Mouse (Mus musculus) cerebellum, adult 8-10 months (tissue): Measurements from ENCODE around the gene Qrfp.
A peak's percentile ranks its signal among the peaks of the same experiment; 100 is the strongest.

Source experiments
- DNase-seq: peaks from one replicate; pipeline ENCODE4 v3.0.0; 2022

Qrfp gene

DNA sequence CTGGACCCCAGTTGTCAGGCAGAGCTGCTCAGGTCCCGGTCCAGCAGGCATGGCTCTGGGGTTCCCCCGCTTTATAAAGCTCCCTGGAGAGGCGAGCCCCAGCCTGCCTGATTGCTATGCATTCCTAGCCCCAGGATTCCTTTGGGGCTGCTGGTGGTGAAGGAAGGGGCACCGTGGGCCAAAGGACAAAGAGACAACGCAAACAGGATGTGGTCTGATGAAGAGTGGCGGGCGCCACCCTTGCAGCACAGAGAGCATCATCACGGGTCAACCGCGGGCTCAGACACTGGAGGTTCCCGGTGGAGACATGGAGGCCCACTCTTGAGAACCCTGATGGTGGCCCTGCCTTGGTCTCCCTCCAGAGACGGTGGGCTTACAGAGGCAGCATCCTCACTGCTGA is at the start of gene Qrfp:
Qrfp (minus strand) TSS at position 137 of the 400 bp plus-strand sequence.
- no peak for DNase-seq

DNA sequence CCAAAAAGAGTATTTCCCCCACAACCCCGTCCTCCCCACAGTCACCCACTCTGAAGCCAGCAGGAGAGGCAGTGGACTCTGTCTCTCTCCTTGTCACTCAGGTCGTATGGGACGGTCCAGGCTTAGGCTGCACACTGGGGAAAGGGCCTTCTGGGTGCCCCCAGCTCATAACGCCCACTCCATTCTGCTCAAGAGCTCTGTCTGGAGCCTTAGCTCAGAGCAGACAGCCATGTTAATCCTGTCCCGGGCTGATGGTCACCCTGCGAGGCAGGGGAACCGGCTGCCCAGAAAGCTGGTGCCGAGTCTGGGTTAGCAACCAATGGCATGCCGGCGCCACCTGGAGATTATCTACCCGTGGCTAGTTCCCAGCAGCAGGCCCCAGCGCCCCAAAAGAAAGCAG is 48.1 kb upstream of the Qrfp start:
- no peak for DNase-seq

DNA sequence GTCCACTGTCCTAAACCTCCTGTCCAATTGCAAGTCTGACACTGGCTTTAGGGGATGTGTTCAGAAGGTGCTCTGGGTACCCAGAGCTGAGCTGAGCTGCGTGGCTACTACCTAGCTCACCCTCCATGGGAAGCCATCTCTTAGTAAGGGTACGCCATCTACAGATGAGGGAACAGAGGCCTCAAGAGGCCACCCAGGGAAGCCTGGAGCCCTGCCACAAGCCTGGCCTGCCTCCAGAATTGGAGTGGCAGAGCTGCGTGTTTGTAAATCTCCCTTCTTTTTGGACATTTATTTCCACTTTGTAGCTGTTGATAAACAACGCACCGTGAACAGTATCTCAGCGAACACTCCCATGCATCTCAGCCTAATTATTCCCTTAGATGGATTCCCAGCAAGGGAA is 46.8 kb upstream of the Qrfp start:
- DNase-seq: no peak

DNA sequence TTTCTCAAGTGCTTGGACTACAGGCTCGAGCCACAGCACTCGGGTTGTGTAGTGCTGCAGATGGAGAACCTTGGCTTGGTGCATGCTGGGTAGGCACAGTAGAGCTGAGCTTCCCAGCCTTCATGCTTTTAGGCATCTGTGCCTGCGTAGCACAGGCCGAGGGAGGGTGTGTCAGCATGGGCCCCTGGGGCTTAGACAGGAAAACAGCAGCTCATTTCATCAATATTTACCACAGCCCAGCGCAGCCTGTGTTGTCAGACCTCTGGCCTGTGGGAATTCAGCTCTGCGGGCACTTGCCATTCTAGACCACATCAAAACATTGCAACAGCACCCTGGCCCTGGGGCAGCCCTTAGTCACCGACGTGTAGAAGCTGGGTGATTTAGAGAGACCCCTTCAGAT is 45.6 kb upstream of the Qrfp start:
- DNase-seq: no peak

DNA sequence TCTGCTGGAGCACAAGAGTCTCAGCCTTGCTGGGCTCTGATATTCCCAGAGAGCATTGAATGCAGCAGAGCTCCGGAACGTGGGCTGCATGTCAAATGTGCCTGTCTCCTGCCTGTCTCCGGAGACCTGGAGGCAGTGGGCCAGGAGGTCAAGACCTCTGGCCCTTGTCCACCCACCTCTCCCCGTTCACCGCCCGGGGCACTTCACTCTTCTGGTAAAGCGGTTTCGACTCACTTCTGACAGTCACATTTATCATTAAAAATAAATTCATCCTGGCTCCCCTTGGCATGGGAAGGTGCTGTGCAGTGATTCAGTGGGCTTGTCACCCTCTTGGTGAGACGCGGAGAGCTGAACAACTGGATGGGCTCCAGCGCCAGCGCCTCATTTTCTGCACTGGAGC is 39.8 kb upstream of the Qrfp start:
- DNase-seq: no peak

DNA sequence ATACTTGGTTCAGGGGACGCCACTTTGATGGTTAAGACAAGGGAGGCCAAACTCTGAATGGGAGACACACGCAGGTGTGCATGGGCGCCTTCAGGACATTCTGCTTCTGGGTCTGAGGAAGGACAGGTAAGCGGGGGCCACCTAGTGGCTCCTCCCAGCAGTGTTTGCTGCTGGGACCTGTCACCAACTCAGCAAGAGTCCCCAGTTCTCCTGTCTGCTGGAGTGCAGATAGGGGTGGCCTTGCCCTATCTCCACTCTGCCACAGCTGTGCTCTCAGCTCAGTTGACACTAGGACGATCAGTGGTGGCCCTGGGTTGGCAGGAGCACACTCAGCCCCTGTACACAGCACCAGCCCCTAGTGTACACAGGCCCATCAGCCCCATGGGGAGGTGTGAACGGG is 37.5 kb upstream of the Qrfp start:
- peak; percentile 52 for DNase-seq

DNA sequence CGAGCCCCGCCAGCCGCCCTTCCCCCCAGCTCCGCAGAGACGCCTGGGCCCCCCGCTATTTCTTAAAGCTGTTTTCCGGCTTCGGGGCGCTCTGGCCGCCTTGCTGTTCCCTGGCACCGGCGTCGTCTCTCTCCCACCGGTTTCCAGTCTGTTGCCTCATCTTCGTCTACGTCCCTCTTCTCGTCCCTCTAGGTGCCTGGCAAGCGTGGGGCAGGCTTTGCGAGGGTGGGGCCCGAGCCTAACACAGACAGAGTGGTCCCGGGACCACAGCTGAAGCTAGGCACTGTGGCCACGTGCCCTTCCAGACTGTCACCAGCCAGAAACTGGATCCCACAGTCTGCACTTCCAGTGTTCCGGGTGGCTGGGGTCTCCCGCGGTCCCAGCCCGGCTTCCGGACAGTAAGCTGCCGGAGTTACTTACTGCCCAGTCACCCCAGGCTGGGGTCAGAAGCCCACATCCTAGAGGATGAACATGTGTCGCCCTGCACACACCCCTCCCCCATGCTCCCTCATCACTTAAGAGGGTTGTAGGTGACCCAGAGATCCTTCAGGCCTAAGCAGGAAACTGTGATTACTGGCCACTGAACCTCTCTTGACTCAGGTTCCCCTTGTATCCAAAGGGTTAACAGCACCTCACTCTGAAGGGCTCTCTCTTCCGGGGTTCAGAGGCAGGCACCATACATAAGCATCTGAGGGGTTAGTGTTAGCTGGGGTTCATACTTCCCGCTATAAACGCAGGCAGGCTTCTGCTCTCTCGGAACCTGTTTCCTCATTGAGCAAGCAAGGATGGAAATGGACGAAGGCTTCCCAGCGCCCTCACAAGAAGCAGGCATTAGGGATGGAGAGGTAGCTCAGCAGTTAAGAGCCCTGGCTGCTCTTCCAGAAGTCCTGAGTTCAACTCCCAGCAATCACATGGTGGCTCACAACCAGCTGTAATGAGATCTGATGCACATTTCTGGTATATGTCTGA is 36.6 kb upstream of the Qrfp start:
- DNase-seq: no peak

DNA sequence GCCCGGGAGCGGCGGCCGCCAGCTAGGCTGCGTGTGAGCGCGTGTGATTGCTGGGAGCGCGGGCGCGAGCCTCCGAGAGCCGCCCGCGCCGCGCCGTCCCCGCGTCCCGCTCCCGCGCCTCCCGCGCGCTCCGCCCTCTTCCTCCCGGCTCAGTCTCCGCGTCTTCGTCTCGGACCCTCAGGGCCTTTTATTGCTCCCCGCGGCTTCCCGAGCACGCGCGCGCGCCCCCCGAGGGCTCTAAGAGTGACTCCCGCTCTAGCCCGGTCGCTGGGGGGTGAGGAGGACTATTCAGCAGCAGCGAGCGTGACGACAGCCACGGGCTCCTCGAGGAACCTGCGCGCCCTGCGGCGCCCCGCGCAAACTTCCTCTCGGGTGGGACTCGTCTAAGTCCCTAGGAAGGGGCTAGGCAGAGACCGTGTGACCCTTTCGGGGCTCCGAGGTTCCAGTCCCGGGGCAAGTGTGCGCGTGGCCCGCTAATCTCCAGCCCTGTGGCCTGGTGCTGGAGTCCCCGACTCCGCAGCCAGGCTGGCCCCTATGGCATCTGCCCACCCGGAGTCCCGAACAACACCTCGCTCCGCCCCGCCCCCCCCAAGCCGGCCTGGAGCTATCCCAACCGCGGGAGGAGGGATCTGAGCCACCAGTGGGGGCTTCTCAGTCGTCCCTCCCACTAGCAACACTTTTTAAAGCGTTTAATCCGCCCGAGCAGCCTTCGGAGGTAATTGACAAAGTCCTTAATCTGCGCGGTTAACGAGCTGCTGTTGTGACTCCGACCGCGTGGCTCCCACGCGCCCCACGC is 35.7 kb upstream of the Qrfp start, which contains the start of gene Fibcd1:
Fibcd1 (minus strand) TSS at position 110 of the 796 bp plus-strand sequence.
- DNase-seq: peak; percentile 19

DNA sequence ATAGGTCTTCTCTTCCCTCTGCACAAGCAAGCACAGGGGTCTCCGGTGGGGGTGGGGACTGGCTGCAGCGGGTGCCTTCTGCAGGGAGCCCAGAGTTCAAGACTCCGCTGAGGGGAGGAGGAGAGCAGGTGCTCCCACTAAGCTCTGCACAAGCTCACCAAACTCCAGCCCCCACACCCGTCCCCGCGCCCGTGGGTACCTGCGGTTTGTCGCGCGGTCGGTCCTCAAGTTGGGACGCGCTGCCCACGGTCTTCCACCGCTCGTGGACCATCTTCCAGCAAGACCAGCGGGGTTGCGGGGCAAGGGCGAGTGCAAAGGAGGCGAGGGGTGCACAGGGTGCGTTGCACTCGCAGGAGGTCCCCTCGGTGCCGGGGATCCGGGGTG is 35.1 kb upstream of the Qrfp start:
- DNase-seq: no peak

DNA sequence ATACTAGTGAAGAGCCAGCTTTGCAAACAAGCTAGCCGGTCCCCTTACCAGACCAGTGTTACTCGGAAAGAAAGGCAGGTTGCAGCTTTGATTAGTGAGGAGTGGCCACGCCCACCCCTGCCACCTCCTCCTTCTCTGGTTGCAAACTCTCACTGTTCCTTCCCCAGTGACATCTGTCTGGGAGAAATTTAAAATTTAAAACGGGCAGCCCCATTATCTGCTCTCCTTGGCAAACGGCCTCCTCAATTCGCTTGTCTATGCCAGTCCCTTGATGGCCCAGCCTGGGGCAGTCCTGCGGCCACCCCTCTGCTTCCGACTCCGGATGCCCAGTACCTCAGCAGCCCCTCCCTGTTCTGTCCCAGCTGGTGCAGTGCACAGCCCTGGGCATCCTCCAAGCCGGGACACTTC is 34.4 kb upstream of the Qrfp start:
- no peak for DNase-seq

DNA sequence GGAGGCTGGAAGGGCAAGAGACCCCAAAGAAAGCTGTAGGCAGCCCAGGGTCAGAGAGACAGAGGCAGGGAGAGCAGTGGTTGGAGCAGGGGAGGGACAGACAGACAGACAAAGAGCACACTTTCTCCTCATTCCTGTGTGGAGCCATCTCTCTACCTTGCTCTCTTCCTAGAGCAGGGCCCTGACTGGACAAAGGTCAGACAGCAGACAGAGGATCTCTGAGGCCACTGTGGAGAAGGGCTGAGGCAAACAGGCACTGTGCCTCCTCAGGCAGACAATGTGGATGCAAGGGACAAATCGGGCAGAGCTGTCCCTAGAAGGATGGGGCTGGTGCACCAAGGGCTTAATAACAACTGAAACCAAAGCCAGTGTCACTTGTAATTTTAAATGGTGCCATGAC is 28.5 kb upstream of the Qrfp start:
- no peak for DNase-seq

DNA sequence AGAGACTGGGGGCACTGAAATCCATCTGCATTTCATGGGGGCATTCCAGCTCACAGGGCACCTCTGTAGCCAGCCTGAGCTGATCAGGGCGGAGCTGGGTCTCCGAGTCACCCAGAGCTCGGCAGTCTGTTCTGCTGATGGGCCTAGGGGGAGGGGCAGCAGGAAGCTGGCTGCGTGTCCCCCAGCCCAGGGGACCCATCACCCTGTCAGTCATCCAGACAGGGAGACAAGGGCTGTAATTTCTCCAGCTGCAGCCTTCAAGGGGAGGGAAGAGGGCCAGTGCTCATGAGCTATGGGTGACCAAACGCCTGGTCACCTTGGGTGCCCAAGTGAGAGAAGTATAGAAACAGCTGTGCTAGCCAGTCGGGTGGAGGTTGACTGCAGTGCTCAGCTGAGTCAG is 26.6 kb upstream of the Qrfp start:
- DNase-seq: no peak

DNA sequence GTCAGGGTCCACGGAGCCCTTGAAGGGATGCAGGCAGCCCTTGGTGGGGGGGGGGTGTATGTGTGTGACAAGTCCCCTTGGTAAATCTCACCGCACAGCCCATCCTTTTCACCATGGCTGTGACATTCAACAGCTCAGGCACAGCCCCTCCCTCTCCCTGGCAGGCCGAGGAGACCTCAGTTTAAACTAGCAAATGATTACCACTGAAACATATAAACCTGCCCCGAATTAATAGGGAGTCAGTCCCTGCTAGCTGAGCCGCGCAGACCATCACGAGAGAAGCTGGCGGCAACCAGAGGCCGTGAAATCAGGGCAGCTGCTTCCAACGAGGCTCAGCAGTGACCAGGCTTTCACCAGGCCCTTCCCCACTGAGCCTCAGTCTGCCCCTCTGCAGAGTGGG is 25.7 kb upstream of the Qrfp start:
- no peak for DNase-seq

DNA sequence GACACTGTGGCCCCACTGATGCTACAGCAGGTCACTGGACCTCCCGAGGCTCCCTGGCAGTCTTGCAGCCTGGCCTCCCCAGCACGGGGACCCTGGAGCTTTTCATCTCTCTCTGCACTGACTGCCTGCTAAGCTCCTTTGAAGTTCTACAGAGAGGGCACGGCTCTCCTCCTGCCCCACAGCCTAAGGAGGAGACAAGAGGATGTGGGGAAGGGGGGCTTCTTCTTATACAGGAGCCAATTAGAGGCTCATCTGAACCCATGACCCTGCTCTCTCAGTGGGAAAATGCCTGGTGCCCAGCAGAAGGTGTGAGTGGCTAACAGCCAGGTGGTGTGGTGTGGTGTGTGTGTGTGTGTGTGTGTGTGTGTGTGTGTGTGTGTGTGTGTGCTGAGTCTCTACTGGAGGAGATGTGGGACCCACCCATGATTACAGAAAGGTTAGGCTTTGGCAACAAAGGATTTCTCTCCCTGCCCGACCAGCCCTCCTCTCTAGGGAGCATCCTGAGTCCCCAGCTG is 18.0 kb upstream of the Qrfp start:
- no peak for DNase-seq

DNA sequence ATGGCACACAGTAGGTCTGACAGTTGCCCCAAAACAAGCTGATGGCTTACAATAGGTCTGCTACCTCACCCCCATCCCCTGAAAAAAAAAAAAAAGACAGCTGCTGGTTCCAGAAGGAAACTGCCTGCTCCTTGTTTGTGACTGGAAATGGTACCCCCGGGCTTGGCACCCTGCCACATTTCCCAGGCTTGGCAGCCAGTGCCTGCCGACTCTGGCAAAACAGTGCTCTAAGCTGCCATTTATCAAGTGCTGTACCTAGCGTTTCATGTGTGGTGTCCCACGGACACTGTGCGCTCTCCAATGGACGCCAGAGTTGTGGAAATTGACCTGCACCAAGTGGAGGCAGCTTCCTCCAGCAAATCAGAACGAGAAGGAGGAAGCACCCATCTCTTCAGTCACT is 17.5 kb upstream of the Qrfp start:
- no peak for DNase-seq

DNA sequence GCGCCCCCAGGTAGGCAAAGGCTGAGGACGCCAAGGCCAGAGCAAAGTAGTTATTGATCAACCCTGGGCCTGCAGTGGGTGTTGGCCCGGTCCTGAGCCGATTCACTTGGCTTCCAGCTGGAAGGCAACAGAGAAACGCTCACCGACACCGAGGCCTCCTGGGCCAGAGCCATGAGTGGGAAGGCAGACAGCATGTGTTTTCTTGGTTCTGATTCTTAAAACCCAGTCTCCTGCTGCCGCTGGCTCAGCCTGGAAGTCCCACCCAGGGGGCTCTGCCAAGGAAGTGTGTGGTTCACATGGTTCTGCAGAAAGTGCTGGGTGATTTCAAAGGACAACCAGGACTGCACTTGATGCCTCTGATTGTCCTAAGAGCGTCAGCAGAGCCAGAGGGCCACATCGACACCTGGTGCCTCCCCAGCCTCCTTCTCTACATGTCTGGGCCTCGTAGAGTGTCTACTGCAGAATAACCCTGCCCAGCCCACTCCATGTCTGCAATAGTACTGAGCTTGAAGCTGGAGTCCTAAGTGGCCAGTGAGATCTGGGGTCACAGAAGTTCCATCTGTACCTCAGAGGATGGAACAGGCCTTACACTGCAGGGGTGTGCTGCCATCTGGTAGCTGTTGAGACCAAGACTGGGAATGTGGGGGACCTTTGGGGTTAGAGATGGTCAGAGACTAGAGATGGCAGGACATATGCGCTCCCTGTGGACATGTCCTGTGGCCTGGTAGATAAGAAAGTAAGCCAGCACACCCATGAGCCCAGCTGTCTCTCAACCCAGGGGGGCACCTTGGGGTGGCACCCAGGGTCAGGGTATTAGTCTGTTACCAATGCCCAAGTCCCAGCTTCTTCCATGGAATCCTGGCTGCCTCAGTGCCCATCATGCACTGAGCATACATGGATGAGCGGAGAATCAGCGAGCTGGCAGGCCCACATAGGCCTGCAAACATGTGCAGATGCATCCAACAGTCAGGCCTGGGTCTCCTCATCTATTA is 16.0 kb upstream of the Qrfp start:
- peak; percentile 35 for DNase-seq

DNA sequence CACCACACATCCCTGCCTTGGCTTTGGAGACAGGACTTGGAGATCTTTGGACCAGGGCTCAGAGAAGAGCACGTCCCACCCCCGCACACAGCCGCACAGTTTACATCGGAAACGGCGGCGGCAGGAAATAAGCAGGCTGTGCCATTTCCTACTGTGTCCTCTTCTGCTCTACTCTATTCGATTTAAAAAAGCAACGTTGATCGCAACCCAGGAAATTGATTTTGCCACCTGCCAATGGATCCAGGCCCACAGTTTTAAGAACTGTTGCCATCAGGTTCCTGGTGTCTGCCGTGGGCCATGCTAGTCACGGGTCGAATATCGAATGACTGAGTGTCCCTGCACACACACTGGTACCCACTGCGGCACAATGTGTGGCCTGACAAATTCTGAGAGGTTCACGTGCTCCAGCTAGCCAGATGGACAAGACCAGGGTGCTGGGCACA is 15.1 kb upstream of the Qrfp start:
- peak; percentile 31 for DNase-seq

DNA sequence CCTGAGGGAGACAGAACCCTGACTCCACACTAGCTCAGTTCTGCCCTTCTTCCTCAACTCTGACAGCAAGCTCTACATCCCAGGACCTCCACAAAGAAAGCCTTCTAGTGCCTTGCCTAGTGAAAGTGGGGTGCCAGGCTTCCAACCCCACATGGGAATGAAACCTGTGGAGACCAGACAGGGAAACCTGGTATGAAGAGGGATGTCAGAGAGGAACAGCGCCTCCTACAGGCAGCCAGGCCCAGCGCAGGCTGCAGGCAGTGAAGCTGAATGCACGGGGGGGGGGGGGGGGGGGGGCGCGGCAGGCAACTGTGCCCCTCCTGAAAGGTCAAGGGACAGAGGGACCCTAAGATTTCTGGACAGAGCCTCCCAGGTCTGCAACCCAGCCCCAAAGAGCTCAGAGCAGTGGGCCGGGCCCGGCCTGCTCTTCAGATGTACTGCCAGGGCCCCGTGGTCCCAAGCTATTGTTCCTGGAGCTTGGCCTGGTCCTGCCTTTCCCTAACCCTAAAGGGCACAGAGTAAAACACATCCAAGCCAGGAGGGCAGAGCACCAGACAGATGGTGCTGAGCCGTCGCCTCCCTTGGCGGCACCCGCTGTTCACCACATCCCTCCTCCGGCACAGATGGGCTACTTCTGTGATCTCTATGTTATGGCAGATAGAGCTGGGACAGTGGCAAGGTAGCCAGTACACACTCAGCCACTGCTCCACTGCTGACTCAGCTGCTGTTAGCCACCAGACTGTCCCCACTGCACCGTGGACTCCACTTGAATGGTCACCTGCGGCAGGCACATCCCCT is 13.8 kb upstream of the Qrfp start:
- no peak for DNase-seq

DNA sequence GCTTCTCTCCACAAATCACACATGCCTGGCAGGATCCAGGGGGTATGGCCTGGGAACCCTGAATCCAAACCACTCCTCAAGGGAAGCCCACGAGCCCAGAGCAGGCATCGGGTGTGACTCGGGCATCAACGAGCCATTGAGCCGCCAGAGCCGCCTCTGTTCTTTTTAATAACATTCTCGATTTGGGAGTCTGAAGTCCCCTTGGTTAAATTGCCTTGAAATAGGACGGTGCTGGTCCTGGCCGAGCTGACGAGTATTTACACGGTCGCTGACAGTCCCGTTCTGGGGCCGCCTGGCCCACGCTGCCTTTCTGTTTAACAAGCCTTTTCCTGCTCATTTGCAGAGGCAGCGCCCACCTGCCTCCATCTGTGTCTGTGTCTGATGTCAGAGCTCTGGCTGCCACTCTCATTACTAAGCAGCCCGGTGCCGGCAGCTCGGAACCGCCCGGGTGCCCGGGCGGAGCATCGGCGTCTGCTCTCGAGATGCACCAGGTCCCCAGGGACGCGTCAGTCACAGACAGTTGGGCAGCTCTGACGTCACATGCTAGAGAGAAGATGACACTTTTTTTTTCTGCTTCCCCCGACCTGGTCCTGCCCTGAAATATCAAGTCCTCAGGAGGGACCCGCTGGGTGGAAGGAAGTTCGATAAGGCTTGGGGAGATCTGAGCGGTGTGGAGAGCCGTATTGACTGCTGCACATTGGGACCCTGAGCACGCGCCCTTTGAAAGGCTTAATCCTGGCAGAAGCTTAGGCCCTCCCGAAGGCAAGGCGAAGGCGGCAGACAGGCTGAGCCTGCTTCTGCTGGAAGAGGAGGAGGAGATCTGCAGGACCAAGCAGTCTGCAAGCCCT is 12.4 kb upstream of the Qrfp start:
- DNase-seq: no peak

DNA sequence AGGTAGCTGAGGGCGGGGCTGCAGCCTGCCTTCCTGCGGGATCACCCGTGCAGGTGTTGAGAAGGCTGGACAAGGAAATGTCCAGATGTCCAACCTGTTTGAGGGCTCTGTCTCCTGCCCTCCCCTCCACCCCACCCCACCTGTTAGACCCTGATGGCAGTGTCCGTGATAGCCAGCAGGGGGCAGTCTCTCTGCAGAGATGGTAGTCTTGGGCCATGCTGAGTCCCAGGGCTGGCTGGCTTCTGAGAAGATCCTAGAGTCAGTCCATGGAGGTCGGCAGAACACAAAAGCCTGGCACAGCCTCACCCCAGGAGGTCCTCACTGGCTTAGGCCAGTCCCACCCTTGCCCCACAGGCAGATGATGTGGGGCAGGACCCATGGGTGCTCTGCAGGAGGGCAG is 5.0 kb upstream of the Qrfp start:
- peak; percentile 59 for DNase-seq

DNA sequence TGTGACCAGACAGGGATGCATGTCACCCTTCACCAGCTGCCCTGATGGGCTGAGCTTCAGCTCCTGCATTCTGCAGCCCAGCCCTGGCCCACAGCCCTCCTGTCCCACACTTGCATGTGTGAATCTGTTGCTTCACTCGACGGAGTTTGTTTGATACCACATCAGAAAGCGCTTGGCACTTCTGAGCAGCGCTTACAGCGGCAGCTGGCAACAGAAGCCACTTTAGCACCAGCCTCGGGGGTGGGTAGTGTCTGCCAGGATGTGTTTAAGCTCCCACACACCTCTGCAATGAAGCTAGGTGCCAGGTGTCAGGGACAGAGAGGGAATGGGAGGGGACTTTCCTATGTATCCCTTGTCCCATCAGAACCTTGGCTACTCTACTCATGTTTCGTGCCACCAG is 4.3 kb upstream of the Qrfp start:
- DNase-seq: no peak
